Mouse (Mus musculus) myocyte (in vitro differentiated cells): ENCODE data around the gene Map3k19. TPM values are rescaled to one million over a fixed set of nuclear protein-coding genes. Genes with fewer than 3 reads are reported as not detected.
A peak's percentile ranks its signal among the peaks of the same experiment; 100 is the strongest.

Source experiments
- H3K27me3 ChIP-seq: one replicate; pipeline ENCODE4 v1.6.1; 2011; ENCODE audit not compliant: control insufficient read depth, insufficient read depth, insufficient read length
- H3K36me3 ChIP-seq: one replicate; pipeline ENCODE4 v1.6.1; 2011; ENCODE audit not compliant: control insufficient read depth, insufficient read depth
- H3K4me2 ChIP-seq: one replicate; pipeline ENCODE4 v1.6.1; 2011; ENCODE audit warnings: low read depth, control low read depth
- H3K4me3 ChIP-seq: one replicate; pipeline ENCODE4 v1.5.1; 2011; ENCODE audit warnings: mild to moderate bottlenecking, control low read depth, moderate library complexity
- H3K79me2 ChIP-seq: one replicate; pipeline ENCODE4 v1.6.1; 2011; ENCODE audit not compliant: control insufficient read depth, insufficient read depth
- H3ac ChIP-seq: one replicate; pipeline ENCODE4 v1.6.1; 2011; ENCODE audit not compliant: control insufficient read depth, insufficient read length
- CEBPB ChIP-seq: IDR thresholded peaks from 2 replicates; pipeline ENCODE4 v1.6.1; 2011; ENCODE audit warnings: mild to moderate bottlenecking, moderate library complexity; ENCODE audit not compliant: poor library complexity, insufficient read depth, severe bottlenecking
- E2F4 ChIP-seq: IDR thresholded peaks from one replicate; pipeline ENCODE4 v1.6.1; 2011; ENCODE audit warnings: mild to moderate bottlenecking, control low read depth, moderate library complexity; ENCODE audit not compliant: insufficient read depth
- MAX ChIP-seq: IDR thresholded peaks from one replicate; pipeline ENCODE4 v1.6.1; 2011; ENCODE audit warnings: low read depth, mild to moderate bottlenecking, control low read depth
- MYOD1 ChIP-seq, 3 experiments: IDR thresholded peaks; one replicate each; pipeline ENCODE4 v1.6.1; 2011; ENCODE audit warnings: control low read depth in 2 of 3, low read depth in 2 of 3, mild to moderate bottlenecking in 2 of 3, moderate library complexity in 1 of 3; ENCODE audit not compliant: insufficient read length in 2 of 3, control insufficient read depth in 1 of 3
- MYOG ChIP-seq, 3 experiments: IDR thresholded peaks; one replicate each; pipeline ENCODE4 v1.6.1; 2011; ENCODE audit warnings: control low read depth in 2 of 3, low read depth in 2 of 3, mild to moderate bottlenecking in 2 of 3; ENCODE audit not compliant: insufficient read length in 2 of 3, control insufficient read depth in 1 of 3, insufficient read depth in 1 of 3
- POLR2A ChIP-seq: IDR thresholded peaks from one replicate; pipeline ENCODE4 v1.6.1; 2011; ENCODE audit warnings: low read depth, mild to moderate bottlenecking, control low read depth, moderate library complexity; ENCODE audit not compliant: insufficient read length
- POLR2AphosphoS2 ChIP-seq: IDR thresholded peaks from one replicate; pipeline ENCODE4 v1.6.1; 2011; ENCODE audit warnings: low read depth, control low read depth; ENCODE audit not compliant: insufficient read length
- REST ChIP-seq: IDR thresholded peaks from one replicate; pipeline ENCODE4 v1.6.1; 2011; ENCODE audit warnings: mild to moderate bottlenecking, control low read depth, moderate library complexity; ENCODE audit not compliant: insufficient read depth, insufficient read length
- SRF ChIP-seq: IDR thresholded peaks from one replicate; pipeline ENCODE4 v1.6.1; 2011; ENCODE audit warnings: low read depth; ENCODE audit not compliant: control insufficient read depth, insufficient read length
- TCF12 ChIP-seq: IDR thresholded peaks from one replicate; pipeline ENCODE4 v1.6.1; 2011; ENCODE audit warnings: mild to moderate bottlenecking, control low read depth; ENCODE audit not compliant: poor library complexity, insufficient read depth, severe bottlenecking
- TCF3 ChIP-seq: IDR thresholded peaks from one replicate; pipeline ENCODE4 v1.6.1; 2011; ENCODE audit warnings: low read depth, control low read depth; ENCODE audit not compliant: insufficient read length
- USF1 ChIP-seq: IDR thresholded peaks from one replicate; pipeline ENCODE4 v1.6.1; 2011; ENCODE audit warnings: low read depth, mild to moderate bottlenecking, control low read depth, moderate library complexity
- polyA plus RNA-seq: library from polyadenylated mRNA; unstranded; fragments of >200 nt; fragmentation: generic; extraction: Trizol; gene quantifications from one replicate; pipeline ENCODE4 v1.2.1, GENCODE M21; 2012; ENCODE audit warnings: missing spikeins

The Map3k19 gene
- polyA plus RNA-seq, 1 experiment = 0.18 TPM

DNA sequence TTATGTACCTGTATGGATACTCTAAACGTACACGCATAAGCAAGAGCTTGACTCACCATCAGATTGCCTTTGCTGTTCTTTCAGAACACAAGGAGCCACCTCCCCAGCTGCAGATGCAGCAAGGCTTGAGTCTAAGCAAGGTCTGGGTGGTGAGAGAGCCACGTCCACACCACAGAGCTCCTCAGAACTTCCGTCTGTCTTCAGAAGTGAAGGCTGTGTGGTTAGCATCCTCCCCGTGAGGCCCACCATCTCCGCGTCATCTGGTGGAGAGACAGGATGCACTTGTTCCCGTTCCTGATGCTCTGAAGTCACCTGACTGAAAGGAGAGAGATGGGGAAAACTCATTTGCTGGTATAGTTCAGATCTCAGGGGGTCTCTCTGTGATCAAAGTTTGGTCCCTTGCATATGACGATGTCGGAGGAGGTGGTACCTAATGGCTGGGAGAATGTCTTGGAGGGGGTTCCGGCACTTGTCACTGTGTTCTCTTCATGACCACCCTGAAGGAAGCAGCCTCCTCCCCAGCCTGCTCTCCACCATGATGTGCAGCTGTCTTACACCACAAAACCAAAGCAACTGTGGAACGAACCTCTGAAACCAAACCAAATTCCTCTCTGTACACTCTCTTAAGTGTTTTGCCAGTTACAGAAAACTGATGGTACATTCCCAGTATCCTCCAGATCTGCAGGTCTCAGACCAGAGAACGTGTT, 24.5 kb downstream of the Map3k19 start:
- no peaks in the 10 kb centered on the region for H3K79me2 ChIP-seq
- no peaks in the 10 kb centered on the region for H3K36me3 ChIP-seq
- no peak overlapping the region for H3ac ChIP-seq
- TF ChIP-seq MYOD1 (IDR thresholded peaks at IDR 0.05; ENCODE audit: control insufficient read depth in 1 of 3, insufficient read length in 2 of 3, low read depth in 2 of 3) (peak in 2 of 3 experiments; percentile 39 to 68), POLR2AphosphoS2 (no peak), MAX (no peak), MYOG (IDR thresholded peaks at IDR 0.05; ENCODE audit: control insufficient read depth in 1 of 3, insufficient read depth in 1 of 3, insufficient read length in 2 of 3, low read depth in 2 of 3) (peak in 2 of 3 experiments; percentile 3 to 80), TCF12 (peak; percentile 43)
- H3K27me3 ChIP-seq = no peaks in the 10 kb centered on the region
- H3K4me2 ChIP-seq = no peak overlapping the region
- H3K4me3 ChIP-seq = no peak overlapping the region

DNA sequence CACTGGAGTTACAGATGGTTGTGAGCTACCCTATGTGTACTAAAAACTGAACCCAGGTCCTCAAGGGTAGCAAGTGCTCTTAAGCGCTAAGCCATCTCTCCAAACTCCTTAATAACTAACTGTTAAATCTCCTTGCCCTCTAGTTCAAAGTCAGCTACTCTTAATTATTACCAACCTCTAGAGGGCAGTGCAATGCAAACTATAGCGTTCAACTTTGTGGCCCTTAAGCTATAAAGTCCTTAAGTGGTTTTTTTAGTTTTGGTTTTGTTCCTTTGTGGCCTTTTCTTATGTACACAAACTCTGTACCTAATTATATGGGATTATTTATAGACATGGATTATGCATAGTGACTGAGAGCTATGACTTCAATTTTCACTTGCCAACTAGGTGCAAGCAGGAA, 27.5 kb downstream of the Map3k19 start:
- no peak for TF ChIP-seq TCF3
- no peak for TF ChIP-seq REST
- TF ChIP-seq MYOD1 (IDR thresholded peaks at IDR 0.05; ENCODE audit: control insufficient read depth in 1 of 3, insufficient read length in 2 of 3, low read depth in 2 of 3) = no peak
- no peak for TF ChIP-seq TCF12
- TF ChIP-seq MAX = no peak
- TF ChIP-seq CEBPB = no peak
- no peak for TF ChIP-seq SRF
- no peak for TF ChIP-seq POLR2A
- no peak for TF ChIP-seq MYOG (IDR thresholded peaks at IDR 0.05; ENCODE audit: control insufficient read depth in 1 of 3, insufficient read depth in 1 of 3, insufficient read length in 2 of 3, low read depth in 2 of 3)
- TF ChIP-seq E2F4 = no peak
- Histone ChIP-seq H3K4me3 (no peak overlapping the region), H3K4me2 (no peak overlapping the region), H3ac (no peak overlapping the region), H3K36me3 (no peaks in the 10 kb centered on the region), H3K79me2 (no peaks in the 10 kb centered on the region), H3K27me3 (no peaks in the 10 kb centered on the region)

DNA sequence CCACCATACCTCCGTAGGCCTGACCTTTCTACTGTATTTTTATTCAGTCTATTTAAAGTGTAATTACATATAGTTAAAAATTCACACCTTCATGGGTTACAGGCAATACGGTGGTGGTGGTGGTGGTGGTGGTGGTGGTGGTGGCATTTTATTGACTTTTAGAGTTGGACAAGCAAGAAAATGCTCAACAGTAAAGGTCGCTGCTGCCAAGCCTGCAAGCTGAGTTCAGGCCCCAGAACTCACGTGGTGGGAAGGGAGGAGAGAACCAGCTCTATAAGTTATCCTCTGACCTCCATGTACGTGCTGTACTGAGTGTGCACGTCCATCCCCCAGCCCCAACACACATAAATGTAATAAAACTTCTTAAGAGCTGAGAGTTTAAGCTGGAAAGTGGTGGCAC, 38.5 kb downstream of the Map3k19 start:
- TF ChIP-seq MYOD1 (IDR thresholded peaks at IDR 0.05; ENCODE audit: control insufficient read depth in 1 of 3, insufficient read length in 2 of 3, low read depth in 2 of 3) = no peak
- no peak for TF ChIP-seq TCF3
- no peak for TF ChIP-seq MYOG (IDR thresholded peaks at IDR 0.05; ENCODE audit: control insufficient read depth in 1 of 3, insufficient read depth in 1 of 3, insufficient read length in 2 of 3, low read depth in 2 of 3)
- no peak for TF ChIP-seq CEBPB
- TF ChIP-seq POLR2A = no peak
- Histone ChIP-seq H3K27me3 (no peaks in the 10 kb centered on the region), H3K4me2 (no peak overlapping the region), H3ac (no peak overlapping the region), H3K36me3 (no peaks in the 10 kb centered on the region), H3K79me2 (no peaks in the 10 kb centered on the region), H3K4me3 (no peak overlapping the region)

DNA sequence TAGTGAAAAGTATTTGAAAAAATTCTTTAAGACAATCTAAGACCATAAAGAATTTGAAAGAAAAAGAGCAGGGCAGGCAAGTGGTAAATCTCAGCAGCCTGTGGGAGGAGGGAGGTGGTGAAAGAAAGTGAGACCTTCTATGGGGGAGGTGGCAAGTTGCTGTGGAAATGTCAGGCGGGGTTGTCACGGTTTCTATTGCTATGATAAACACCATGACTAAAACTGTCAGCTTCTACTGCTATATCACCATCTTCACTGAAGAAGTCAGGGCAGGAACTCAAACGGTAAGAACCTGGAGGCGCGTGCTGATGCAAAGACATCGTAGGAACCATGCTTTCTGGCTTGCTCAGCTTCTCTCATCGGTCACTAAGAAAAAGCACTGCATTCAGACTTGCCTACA, 41.9 kb downstream of the Map3k19 start:
- Histone ChIP-seq H3K79me2 (no peaks in the 10 kb centered on the region), H3K36me3 (no peaks in the 10 kb centered on the region), H3K4me3 (no peak overlapping the region), H3ac (no peak overlapping the region), H3K4me2 (no peak overlapping the region), H3K27me3 (no peaks in the 10 kb centered on the region)
- no peak for TF ChIP-seq CEBPB
- no peak for TF ChIP-seq MYOG (IDR thresholded peaks at IDR 0.05; ENCODE audit: control insufficient read depth in 1 of 3, insufficient read depth in 1 of 3, insufficient read length in 2 of 3, low read depth in 2 of 3)
- no peak for TF ChIP-seq POLR2AphosphoS2

DNA sequence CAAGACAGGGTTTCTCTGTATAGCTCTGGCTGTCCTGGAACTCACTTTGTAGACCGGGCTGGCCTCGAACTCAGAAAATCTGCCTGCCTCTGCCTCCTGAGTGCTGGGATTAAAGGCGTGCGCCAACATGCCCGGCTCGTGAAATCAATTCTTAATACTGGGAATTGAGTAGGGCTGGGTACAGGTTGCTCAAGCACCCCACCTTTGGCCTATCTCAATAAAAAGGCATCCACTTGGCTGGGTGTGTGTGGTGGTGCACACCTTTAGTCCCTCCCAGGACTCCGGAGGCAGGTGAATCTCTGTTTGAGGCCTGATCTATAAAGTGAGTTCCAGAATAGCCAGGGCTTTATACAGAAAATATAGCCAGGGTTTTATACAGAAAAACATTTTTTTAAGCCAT, 46.2 kb downstream of the Map3k19 start:
- Histone ChIP-seq H3K79me2 (peaks cover 11% of the 10 kb centered on the region), H3K36me3 (peaks cover 17% of the 10 kb centered on the region), H3K27me3 (no peaks in the 10 kb centered on the region), H3K4me2 (no peak overlapping the region), H3ac (no peak overlapping the region), H3K4me3 (no peak overlapping the region)
- TF ChIP-seq MAX (no peak), TCF3 (no peak), MYOG (IDR thresholded peaks at IDR 0.05; ENCODE audit: control insufficient read depth in 1 of 3, insufficient read depth in 1 of 3, insufficient read length in 2 of 3, low read depth in 2 of 3) (no peak), CEBPB (no peak), SRF (no peak), POLR2AphosphoS2 (no peak), MYOD1 (IDR thresholded peaks at IDR 0.05; ENCODE audit: control insufficient read depth in 1 of 3, insufficient read length in 2 of 3, low read depth in 2 of 3) (no peak), TCF12 (no peak), E2F4 (no peak), USF1 (no peak), POLR2A (no peak), REST (no peak)
